Mouse (Mus musculus): Measurements from ENCODE around the gene Actg1. TPM values are rescaled to one million over a fixed set of nuclear protein-coding genes. Genes with fewer than 3 reads are reported as not detected.
A peak's percentile ranks its signal among the peaks of the same experiment; 100 is the strongest.

Gene Actg1
- polyA plus RNA-seq, 1 experiment from 2014 or later, result 2,251 TPM

DNA sequence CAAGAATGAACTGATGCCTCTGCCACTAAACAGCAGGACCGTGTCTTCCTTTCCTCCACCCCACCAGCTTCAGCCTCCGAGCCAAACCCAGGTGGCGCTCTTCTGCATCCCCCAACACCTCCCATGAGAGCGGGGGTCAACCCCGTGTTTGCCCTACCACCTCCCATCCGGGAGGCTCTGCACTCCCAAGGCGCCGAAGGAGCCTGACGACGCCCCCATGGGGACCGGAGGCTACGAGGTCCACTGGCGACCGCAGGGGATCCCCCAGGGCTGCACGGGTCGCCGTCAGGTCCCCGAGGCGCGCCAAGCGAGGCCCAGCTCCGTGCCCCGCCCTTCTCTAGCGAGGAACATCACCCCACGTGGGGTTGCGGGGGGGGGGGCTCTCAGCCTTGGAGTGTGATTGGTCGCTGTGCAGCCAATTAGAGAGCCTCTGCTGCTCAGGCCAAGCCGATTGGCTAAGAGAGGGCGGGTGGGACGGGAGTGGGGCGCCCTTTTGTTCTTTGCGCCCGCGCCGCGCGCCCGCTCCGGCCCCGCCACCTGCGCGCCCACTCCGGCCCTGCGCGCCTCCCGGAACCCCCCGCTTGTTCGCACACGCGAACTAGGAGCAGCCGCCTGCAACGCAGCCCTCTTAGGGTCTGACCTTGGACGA is 43.3 kb downstream of the Actg1 start:
- Histone ChIP-seq H3K9me3 (replicated peaks; ENCODE audit: low read length) (no peaks in the 10 kb centered on the region), H3K4me2 (ENCODE audit: low read length) (peak overlapping the region; percentile 80), H3K4me3 (replicated peaks; ENCODE audit: low read depth, low read length) (peak overlapping the region; percentile 35), H3K27me3 (ENCODE audit: insufficient read depth, low read length) (no peaks in the 10 kb centered on the region), H3K36me3 (ENCODE audit: insufficient read depth, low read length) (no peaks in the 10 kb centered on the region), H3K9ac (ENCODE audit: low read depth, low read length) (peak overlapping the region; percentile 46; the same call in 1 of the 2 replicates), H3K4me1 (replicated peaks; ENCODE audit: insufficient read depth, low read length) (peaks cover 28% of the 10 kb centered on the region), H3K27ac (peak overlapping the region; percentile 79)
- TF ChIP-seq CTCF (IDR thresholded peaks at IDR 0.05; ENCODE audit: low read depth), result peak; percentile 68
- peak; percentile 91 for ATAC-seq (replicated peaks; ENCODE audit: low FRiP score, low read depth)
- under 1% methylated on average over 53 of the region's 53 CpGs for WGBS
- peak; percentile 95 for DNase-seq (ENCODE audit: low spot score)

DNA sequence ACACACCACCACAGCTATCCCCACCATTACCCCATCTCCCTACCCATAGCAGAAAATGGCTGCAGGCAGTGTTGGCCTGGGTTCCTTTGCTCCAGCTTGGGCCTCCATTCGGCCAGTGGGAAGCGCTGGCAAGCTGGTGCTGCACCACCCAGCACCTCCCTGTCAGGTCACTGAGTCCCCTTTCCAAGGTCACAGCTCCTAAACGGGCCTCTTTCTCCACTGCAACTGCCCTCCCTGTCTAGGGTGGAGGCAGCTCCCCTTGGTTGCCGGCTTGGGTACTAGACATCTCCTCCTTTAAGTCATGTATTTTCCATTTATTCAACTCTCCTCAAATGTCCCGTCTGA is 44.0 kb downstream of the Actg1 start:
- no peaks in the 10 kb centered on the region for H3K27me3 ChIP-seq (ENCODE audit: insufficient read depth, low read length)
- whole genome bisulfite sequencing, result 23% methylated on average over 5 of the region's 5 CpGs
- no peaks in the 10 kb centered on the region for H3K9me3 ChIP-seq (replicated peaks; ENCODE audit: low read length)
- H3K4me3 ChIP-seq (replicated peaks; ENCODE audit: low read depth, low read length), result no peak overlapping the region
- H3K4me2 ChIP-seq (ENCODE audit: low read length), result peak overlapping the region; percentile 80; the same call in 1 of the 2 replicates
- H3K36me3 ChIP-seq (ENCODE audit: insufficient read depth, low read length), result no peaks in the 10 kb centered on the region
- 0 out of 2 replicates have a peak overlapping the region, but pooled peaks have one; percentile 70 for H3K27ac ChIP-seq
- H3K4me1 ChIP-seq (replicated peaks; ENCODE audit: insufficient read depth, low read length), result peaks cover 28% of the 10 kb centered on the region
- DNase-seq (ENCODE audit: low spot score), result no peak
- TF ChIP-seq CTCF (IDR thresholded peaks at IDR 0.05; ENCODE audit: low read depth), result no peak
- ATAC-seq (replicated peaks; ENCODE audit: low FRiP score, low read depth), result no peak
- H3K9ac ChIP-seq (ENCODE audit: low read depth, low read length), result no peak overlapping the region

DNA sequence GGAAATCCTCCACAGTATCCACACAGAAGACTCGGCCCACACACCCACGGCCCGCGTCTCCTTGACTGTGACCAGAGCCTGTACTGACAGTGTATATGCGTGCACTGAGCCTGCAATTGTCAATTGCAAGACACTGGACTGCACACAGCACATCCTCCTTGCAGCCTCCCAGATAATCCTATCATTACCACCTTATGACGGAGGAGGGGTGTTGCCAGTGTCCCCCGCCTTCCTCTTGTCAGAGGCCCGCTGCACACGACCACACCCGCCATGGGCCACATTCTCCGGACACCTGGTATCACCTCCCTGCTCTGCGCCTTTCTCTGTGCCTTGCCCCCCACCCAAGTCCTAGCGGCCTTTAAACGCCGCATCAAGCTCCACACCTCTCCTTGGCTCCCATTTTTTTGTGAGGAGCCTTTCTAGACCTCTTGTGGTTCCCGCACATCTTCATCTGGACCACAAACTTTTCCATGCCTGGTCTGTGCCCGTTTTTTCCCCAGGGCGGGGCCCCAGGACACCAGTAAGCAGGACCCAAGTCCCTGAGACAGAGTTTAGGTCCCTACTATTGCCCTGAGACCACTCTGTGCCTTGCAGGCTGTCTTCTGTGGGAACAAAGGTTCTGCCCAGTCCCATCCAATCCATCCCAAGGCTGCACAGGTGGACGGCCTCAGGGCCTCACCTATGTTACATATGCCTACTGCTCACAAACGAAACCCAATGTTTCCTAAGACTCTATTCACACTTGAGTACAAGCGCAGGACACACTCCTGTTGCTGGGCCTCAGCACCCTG is 44.6 kb downstream of the Actg1 start:
- H3K4me3 ChIP-seq (replicated peaks; ENCODE audit: low read depth, low read length), result no peak overlapping the region
- H3K9ac ChIP-seq (ENCODE audit: low read depth, low read length), result no peak overlapping the region
- no peak for DNase-seq (ENCODE audit: low spot score)
- WGBS, result 84% methylated on average over 21 of the region's 21 CpGs
- no peaks in the 10 kb centered on the region for H3K36me3 ChIP-seq (ENCODE audit: insufficient read depth, low read length)
- no peak for ATAC-seq (replicated peaks; ENCODE audit: low FRiP score, low read depth)
- H3K27me3 ChIP-seq (ENCODE audit: insufficient read depth, low read length), result no peaks in the 10 kb centered on the region
- H3K27ac ChIP-seq, result 0 out of 2 replicates have a peak overlapping the region, but pooled peaks have one; percentile 70
- no peaks in the 10 kb centered on the region for H3K9me3 ChIP-seq (replicated peaks; ENCODE audit: low read length)
- no peak for TF ChIP-seq CTCF (IDR thresholded peaks at IDR 0.05; ENCODE audit: low read depth)
- H3K4me2 ChIP-seq (ENCODE audit: low read length), result peak overlapping the region; percentile 80; the same call in 1 of the 2 replicates
- peaks cover 28% of the 10 kb centered on the region for H3K4me1 ChIP-seq (replicated peaks; ENCODE audit: insufficient read depth, low read length)

DNA sequence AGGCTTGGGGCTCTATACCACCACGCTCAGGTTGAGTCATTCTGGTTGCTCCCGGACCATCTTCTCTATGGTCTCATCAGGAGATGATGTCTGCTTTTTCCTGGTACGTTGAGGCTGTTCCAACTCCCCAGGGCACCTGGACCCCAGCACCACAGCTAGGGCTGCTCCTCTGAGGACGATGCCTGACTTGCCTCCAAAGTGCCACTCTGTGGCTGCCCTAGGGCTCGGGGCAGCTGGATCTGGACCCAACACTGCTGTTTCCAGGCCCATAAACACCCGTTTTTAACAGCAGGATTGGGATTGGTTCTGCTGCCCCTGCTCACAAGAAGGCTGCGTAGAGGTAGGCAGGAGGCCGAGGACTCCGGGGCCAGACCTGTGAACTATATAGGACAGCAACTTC is 45.2 kb downstream of the Actg1 start:
- DNase-seq (ENCODE audit: low spot score), result no peak
- Histone ChIP-seq H3K36me3 (ENCODE audit: insufficient read depth, low read length) (no peaks in the 10 kb centered on the region), H3K9ac (ENCODE audit: low read depth, low read length) (no peak overlapping the region), H3K9me3 (replicated peaks; ENCODE audit: low read length) (no peaks in the 10 kb centered on the region), H3K27me3 (ENCODE audit: insufficient read depth, low read length) (no peaks in the 10 kb centered on the region), H3K27ac (no peak overlapping the region), H3K4me2 (ENCODE audit: low read length) (no peak overlapping the region), H3K4me3 (replicated peaks; ENCODE audit: low read depth, low read length) (no peak overlapping the region), H3K4me1 (replicated peaks; ENCODE audit: insufficient read depth, low read length) (peaks cover 28% of the 10 kb centered on the region)
- WGBS, result 79% methylated on average over 9 of the region's 9 CpGs
- TF ChIP-seq CTCF (IDR thresholded peaks at IDR 0.05; ENCODE audit: low read depth), result no peak
- ATAC-seq (replicated peaks; ENCODE audit: low FRiP score, low read depth), result no peak

DNA sequence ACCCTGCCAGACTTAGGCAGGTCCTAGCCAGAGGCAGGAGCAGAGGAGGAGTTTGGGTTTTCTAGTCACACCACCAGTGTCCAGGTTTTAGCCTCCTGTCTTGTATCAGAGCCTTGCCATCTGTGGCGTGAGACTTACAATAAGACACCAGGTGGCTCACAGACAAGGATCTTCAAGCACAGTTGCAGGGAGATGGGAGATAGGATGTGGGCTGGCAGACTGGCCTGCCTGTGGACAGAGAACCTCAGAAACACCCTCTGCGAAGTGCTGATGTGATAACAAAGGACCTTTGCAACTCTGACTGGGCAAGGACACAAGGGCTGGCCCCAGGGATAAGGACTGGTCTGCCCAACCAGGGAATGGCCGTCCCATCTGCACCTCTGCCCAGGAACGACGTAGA is 48.9 kb downstream of the Actg1 start:
- Histone ChIP-seq H3K4me1 (replicated peaks; ENCODE audit: insufficient read depth, low read length) (peaks cover 15% of the 10 kb centered on the region; the same call in 1 of the 2 replicates), H3K9me3 (replicated peaks; ENCODE audit: low read length) (no peaks in the 10 kb centered on the region), H3K36me3 (ENCODE audit: insufficient read depth, low read length) (no peaks in the 10 kb centered on the region), H3K27me3 (ENCODE audit: insufficient read depth, low read length) (no peaks in the 10 kb centered on the region), H3K4me3 (replicated peaks; ENCODE audit: low read depth, low read length) (no peak overlapping the region), H3K27ac (no peak overlapping the region), H3K9ac (ENCODE audit: low read depth, low read length) (no peak overlapping the region), H3K4me2 (ENCODE audit: low read length) (no peak overlapping the region)
- 51% methylated on average over 5 of the region's 5 CpGs for WGBS
- no peak for ATAC-seq (replicated peaks; ENCODE audit: low FRiP score, low read depth)
- DNase-seq (ENCODE audit: low spot score), result no peak
- no peak for TF ChIP-seq CTCF (IDR thresholded peaks at IDR 0.05; ENCODE audit: low read depth)

DNA sequence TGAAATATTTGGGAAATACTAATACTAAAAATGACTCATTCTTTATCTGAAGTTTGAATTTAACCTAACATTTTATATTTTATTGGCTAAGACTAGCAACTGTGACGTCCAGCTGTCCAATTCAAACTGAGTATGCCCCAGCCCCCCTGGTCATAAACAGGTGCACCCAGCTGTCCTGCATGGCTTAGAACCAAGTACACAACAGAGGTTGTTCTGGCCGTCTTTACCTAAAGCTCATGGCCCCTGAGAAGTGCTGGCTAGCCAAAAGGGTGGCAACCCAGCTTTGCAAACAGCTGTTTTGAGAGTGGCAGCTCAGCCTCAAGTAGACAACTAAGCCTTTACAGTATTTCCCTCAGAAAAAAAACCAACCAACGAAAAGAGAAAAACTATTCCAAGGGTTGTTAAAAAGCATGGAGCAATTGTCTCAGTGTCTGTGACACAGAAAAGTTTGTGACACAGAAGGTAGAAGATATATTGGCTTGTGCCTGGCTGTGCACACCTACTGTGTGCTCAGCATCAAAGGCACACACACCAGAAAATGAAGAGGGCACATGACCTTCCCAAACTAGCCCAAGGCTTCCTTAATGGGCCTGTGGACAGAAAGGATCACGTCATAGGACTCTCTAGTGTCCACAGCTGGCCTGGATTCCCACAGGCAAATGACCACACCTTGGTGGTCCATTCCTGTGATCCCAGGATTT is 49.8 kb downstream of the Actg1 start:
- H3K4me1 ChIP-seq (replicated peaks; ENCODE audit: insufficient read depth, low read length), result peaks cover 12% of the 10 kb centered on the region; the same call in 1 of the 2 replicates
- H3K36me3 ChIP-seq (ENCODE audit: insufficient read depth, low read length), result no peaks in the 10 kb centered on the region
- WGBS, result 79% methylated on average over 4 of the region's 4 CpGs
- no peak overlapping the region for H3K27ac ChIP-seq
- no peak overlapping the region for H3K4me3 ChIP-seq (replicated peaks; ENCODE audit: low read depth, low read length)
- no peaks in the 10 kb centered on the region for H3K27me3 ChIP-seq (ENCODE audit: insufficient read depth, low read length)
- no peak for TF ChIP-seq CTCF (IDR thresholded peaks at IDR 0.05; ENCODE audit: low read depth)
- DNase-seq (ENCODE audit: low spot score), result no peak
- no peaks in the 10 kb centered on the region for H3K9me3 ChIP-seq (replicated peaks; ENCODE audit: low read length)
- no peak for ATAC-seq (replicated peaks; ENCODE audit: low FRiP score, low read depth)
- no peak overlapping the region for H3K4me2 ChIP-seq (ENCODE audit: low read length)
- H3K9ac ChIP-seq (ENCODE audit: low read depth, low read length), result no peak overlapping the region
